Mouse (Mus musculus) lung, postnatal 14 days (tissue): ENCODE measurements at regions not wholly inside any gene's neighbourhood (a gene's known extent, or its start where the extent isn't known, plus 50 kb on each side); places are given as distances from the start of the nearest gene placed in this dataset.
A peak's percentile ranks its signal among the peaks of the same experiment; 100 is the strongest.
"Not testable (repeated sequence)": the region's sequence is repeated elsewhere in the genome, so short reads cannot be mapped to it uniquely, and the experiment has no call there.

Experiments used
- DNase-seq: peaks from one replicate; pipeline ENCODE4 v3.0.0; 2021

DNA sequence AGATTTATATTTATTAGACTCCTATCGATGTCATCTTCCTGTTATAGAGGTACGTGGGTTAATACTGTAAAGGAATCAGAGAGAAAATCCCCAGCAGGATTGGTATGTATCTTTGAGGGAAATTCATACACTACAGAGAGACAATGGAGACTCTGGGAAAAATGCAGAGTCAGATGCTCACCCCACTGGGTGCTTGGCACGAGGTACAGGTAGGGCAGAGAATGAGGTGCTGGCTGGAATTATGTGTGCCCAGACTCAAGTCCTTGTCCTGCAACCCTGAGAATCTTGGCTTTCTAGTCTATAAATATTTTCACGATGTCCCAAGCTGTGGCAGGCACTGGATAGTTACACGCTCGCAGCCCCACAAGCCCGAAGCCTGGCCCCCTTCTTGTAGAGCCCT is 57.8 kb upstream of the Cry1 start:
- DNase-seq: no peak

DNA sequence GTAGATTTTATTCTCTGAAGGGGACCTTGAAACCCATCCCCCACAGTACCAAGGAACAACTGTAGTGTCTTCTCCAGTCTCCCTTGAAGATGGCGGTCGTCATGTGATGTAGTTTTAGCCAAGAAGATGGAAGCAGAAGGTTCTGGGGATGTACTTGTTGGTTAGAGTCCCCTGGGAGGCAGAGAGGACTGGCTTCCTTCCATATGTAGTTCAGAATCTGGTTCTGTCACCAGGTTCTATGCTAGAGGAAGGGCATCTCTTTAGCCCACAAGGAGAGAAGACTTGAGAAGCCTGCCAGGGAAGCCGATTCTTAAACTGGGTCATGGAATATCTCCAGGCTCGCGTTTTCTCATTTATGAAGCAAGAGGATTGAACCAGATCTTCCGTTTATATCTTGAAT is 58.7 kb upstream of the Cry1 start:
- DNase-seq: no peak

DNA sequence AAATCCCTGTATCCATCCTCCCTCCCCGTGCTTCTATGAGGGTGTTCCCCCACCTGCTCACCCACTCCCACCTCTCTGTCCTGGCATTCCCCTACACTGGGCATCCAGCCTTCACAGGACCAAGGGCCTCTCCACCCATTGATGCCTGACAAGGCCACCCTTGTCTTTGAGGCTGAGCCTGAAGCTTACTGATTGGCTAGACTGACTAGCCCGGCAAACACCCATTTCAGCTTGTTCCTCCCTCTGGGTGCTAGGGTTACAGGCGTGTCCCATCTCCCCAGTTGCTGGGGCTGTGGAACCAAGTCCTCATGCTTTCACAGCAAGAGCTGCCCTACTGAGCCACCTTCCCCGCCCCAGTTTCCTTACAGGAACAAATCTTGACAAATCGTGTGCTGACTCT is 80.9 kb upstream of the Cry1 start:
- no peak for DNase-seq

DNA sequence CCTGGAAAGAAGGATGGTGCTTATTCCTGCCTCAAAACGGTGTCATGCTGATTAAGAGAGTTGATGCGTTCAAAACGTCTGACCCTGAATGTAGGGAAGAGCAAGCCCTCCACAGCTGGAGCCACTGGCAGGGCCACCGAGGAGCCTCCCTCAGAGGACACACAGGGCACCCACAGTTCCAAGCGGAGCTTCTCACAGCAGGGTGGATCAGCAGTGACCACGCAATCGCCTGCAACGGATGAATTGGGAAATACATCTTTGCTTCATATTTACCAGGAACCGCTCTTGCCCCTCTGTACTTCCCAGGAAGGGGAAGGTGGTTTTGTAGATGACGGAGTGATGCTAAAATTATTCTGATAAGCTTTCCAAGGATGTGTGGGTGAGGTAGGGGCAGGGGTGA is 81.3 kb upstream of the Cry1 start:
- no peak for DNase-seq

DNA sequence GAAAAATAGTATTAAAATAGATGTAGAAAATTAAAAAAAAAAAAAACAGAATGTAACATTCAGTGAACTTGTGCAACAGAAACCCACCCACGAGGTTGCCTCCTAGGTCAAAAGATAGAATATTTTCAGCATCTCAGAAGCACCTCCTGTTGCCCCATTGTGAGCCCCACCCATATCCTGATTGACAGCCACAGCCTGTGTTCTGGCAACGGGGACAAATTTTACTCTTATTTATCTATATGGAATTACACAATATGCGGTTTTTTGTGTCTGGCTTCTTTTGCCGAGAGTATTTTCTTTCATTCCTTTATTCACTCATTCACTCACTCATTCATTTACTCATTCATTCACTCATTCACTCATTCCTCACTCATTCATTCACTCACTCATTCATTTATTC is 81.9 kb upstream of the Cry1 start:
- DNase-seq: no peak

DNA sequence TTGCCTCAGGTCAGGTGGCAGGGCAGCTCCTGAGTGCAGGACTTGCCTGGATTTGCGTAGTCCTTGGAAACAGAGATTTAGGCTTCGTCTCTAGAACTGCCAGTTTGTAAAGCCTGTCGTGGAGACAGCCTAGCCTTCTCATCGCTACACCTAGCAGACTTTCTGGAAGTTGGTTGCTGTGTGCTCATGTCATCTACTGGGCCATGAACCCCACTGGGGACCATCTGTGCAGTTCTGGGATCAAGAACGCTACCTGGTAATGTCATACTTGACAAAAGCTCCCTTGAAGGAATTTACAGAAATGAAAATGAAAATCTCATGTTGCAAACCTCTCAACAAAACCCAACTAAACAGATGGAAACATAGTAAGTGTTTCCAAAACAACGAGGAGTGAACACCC is 85.3 kb upstream of the Cry1 start:
- no peak for DNase-seq

DNA sequence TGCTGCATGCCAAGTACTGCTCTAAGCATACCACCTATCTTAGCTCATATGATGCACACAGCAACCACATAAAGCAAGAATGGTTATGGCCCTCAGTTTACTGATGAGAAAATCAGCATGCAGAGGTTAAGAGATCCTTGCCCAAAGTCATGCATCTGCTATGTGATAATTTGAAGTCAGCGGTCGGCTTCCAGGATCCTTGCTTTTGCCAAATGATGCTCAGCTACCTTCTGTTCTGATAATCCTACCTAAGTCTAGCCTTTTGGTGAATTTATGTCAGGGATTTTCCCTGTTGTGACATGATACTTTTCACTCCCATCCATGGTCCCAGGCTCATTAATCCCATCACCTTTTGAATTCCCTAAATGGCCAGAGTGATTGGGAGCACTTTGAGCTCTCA is 91.9 kb upstream of the Cry1 start:
- no peak for DNase-seq

DNA sequence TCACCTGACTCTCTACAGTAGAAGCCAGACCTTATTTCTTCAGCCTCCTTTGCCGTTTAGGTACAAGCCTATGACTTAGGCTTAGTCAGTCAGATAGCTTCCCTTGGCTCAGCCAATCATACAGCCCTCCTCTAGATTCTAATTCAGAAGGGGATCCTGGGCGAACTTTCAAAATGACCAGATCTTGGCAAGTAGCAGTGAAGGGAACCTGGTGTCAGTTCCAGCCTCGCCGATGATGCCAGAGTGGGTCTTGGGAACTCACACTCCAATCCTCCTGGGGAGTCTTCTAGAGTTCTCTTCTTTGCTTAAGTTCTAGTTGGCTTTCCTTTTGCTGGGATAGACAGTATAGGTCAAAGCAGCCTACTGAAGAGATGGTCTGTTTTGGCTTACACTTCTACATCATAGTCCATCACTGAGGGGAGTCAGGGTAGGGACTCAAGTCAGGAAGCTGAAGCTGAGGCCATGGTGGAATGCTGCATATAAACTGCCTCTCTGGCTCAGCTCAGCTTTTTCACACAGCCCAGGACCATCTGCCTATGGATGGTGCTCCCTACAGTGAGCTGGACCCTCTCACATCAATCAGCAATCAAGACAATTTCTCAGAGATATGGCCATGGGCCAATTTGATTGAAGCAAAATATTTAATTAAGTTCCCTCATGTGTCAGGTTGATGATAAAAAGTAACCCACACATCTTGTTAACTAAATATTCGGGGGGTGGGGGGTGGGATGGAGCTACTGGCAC is 94.7 kb upstream of the Btbd11 start:
- no peak for DNase-seq

DNA sequence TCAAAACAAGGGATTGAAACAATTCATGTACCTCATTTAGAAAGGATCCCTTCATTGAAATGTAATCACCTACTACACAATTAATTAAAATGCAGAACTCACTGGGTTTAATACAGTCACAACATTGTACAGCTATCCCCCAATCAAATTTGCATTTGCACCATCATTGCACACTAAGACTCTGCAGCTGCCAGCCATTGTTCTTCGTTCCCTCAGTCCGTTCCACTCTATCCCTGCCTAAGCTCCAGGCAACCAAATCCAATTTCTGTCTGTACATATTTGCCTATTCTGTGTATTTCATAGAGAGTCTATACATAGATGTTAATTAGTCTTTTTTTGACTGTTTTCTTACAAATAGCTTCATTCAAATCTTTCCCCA is 94.1 kb upstream of the Btbd11 start:
- no peak for DNase-seq

DNA sequence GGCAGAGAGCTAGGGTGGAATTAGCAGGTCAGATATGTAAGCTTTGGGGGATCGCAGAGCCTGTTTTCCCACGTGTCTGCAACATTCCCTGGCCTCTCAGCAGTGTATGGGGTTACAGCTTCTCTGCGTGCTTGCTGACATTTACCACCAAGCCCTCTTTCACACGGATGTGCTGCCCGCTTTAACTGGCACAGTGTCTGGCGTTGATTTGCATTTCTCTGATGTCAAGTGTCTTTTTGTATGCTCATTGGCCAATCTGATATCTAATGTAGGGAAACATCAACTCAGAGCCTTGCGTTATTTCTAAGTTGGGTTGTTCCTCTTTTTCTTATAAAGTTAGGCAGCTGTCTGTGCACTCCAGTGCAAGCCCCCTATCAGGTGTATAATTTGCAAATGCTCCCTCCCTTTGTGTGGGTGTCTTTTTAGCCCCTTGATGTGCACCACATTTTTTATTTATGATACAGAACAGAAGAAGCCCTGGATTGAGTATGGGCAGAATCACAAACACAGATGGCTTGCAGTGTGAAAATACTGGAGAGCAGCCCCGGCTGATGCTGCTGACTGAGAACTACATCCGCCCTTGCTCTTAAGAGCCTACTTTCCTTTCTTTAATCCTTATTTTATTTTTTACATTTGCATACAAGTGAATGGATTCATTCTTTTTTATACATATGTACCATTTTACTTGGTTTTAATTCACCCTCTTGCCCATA is 93.4 kb upstream of the Btbd11 start:
- DNase-seq: no peak

DNA sequence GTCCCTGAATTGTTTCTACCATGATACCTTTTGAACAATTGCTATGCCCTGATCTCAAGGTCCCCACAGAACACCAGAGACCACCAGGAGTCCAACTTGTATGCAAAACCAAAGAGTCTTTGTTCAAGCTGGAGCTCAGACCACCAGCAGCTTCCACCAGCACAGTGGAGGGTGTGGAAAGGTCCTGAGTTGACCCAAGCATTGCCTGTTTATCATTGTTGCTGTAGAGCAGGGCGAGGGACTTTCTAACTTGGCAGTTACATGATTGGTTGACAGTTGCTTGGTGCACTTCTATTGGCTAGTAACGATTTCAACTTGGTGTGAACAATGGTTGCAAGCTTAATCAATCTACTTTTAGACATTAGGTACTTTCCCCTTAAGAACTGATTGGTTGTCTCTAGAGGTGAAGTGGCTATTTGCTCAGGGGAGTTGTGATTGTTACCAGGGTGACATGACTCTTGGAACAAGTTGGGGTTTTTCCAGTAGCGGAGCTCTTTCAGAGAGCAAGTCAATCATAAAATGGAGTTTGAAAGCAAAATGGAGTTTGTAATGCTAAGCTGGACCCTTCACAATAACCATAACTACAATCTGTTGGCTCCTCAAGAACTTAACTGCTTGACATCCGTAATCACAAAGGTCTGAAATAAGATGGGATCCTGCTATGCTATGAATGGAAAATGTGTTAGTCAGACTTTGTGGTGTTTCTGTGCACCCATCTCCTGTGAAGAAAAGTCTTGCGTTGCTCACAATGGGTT is 91.3 kb upstream of the Btbd11 start:
- no peak for DNase-seq

DNA sequence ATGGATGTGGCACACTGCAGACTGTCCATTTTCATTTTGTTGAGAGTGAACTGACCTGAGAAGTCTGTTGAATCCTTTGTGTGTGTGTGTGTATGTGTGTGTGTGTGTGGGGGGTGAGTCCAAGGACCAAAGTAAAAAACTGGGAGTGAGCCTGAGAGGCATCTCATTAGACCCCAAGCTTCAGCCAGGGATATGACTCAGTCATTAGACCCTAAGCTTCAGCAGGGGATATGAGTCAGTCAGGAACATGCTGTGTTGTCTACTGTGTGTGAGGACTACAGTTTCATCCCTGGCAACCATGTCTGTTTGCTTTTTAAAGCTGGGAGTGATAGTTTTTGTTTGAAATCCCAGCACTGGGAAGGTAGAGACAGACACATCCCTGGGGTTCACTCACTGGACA is 74.8 kb upstream of the Btbd11 start:
- no peak for DNase-seq

DNA sequence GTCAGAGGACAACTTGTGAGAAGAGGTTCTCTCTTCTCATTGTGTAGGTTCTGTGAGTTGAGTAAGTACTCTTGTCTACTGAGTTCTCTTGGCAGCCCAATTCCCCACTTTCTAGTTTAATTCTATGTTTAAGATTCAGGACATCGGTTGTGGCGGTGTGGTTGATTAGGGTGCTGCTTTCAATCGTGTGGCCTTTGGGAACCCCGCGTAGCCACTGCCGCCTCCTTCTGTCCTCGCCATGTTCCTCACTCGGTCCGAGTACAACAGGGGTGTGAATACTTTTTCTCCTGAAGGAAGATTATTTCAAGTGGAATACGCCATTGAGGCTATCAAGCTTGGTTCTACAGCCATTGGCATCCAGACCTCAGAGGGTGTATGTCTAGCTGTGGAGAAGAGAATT is 73.3 kb upstream of the Btbd11 start:
- DNase-seq: not testable (repeated sequence)

DNA sequence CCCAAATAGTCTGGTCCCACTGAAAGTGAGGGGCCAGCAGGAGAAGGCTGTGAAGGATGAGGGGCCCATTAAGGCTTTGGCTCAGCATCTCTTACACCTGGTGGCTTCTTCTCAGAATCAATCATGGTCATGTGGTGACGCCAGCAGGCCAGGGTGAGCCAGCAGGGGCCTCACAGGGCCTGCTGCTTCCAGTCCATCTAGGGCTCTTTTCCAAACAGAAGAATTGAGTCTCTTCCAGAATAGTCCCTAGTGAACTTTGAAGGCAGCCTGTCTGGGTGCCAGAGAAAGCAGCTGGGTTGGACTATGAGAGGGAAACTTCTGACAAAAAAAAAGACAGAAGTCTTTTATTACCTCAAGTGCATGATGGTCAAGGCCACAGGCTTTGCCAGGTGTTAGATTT is 65.6 kb upstream of the Btbd11 start:
- DNase-seq: peak; percentile 9

DNA sequence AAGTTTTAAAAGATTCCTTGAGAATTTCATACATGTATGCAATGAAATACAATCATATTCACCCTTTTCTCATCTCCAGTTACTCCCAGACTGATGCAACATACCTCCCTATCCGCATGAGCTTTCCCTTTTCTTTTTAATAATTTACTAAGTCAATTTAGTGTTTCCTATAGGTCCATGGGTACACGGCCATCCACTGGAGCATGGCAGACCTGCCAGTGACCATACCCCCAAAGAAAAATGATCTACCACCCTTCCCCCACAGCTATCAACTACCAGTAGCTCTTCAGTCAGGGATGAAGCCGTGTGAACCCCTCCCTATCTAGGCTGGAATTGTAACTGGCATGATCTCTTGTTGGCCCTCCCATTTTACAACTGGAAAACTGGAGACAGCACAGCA is 64.3 kb upstream of the Btbd11 start:
- DNase-seq: no peak

DNA sequence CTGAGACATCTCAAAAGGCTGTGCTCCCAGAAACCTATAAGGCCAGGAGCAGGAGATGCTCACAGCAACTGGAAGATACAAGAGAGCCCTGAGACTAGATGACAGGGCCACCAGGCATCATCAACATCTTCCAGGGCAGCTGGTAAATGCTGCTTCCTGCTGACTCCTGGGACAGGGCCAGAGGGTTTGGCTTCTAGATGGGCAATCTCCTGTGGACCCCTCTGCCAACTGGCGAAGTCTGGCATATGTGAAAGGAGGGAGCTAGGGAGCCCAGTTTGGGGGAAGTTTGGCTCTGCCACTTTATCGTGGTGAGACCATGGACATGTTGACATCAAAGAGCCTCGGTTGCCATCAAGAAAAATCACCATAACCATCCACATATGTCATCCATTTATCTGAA is 57.2 kb upstream of the Btbd11 start:
- no peak for DNase-seq

DNA sequence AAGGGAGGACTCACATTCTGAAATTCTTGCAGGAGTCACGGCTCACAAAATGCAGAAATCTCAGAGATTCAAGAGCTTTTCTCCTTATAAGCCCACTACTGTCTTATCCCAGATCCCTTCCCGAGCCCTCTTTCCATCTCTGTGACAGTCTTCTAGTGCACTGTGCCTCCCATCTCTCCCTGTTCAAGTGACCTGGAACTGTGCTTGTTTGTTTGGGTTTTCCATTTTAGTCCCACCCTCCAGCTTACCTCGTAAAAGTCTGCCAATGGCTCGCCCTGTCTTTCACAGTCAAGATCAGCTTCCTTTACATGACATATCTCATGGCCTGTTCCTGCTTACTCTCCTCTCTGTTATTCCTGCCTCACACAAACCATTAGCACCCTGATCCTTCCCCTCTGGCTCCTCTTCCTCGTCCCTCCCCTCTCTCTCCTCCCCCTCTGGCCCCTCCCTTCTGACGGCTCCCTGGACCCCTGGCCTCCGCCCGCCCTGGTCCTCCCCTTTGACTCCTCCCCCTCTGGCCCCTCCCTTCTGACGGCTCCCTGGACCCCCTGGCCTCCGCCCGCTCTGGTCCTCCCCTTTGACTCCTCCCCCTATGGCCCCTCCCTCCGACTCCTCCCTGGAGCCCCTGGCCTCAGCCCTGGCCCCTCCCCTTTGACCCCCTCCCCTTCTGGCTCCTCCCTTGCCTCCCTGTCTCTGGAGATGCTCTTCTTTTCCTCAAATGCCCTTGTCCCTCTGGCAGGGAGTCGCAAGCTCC is 55.5 kb upstream of the Btbd11 start:
- DNase-seq: peak; percentile 63
